Comparison of ENCODE assay signal across 20 mouse cellular contexts in the genomic region with DNA sequence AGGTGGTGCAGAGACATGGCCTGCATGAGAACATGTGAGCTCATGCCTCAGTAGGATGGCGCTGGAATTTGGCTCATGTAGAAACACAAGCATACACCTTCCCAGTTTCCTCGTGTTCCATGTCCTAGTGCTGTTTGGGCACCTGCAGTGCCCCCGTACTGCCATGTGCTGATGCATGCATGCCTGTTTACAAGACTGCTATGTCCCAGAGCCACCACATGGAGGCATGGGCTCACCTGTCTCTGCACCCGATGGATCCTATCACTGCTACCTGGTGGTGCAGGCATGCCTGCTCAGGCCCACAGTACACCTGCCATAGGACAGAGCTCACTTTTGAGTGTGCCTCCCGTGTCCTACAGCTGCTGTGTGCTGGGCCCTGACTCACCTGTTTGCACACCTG. TPM values are rescaled to one million over a fixed set of nuclear protein-coding genes. Genes with fewer than 3 reads are reported as not detected.
DNase-seq lines count a peak whose midpoint lies in the region; ATAC-seq and TF ChIP-seq lines count a peak whose summit lies in the region.
"Had no signal": no experiment of that assay in that cellular context is flagged by ENCODE, and none has a peak within 500 bp of the region (broad histone marks: within the 10 kb centered on the region; RNA-seq: fewer than 3 reads in every experiment).

No protein-coding gene starts in this region.

- intact Hi-C loops in heart, postnatal 25 days (cut with DNase I), result loop anchor here (5.0 kb wide), 1 partner anchor 214 kb away; no protein-coding TSS in a partner anchor
- intact Hi-C loops in left cerebral cortex, adult 2 months (cut with DNase I), result loop anchor here (5.0 kb wide), 1 partner anchor 214 kb away; no protein-coding TSS in a partner anchor
- intact Hi-C loops in left cerebral cortex, postnatal 25 days (cut with DNase I), result loop anchor here (5.0 kb wide), 1 partner anchor 214 kb away; no protein-coding TSS in a partner anchor

- no peak for ATAC-seq in lung, postnatal 0 days
- ATAC-seq: Patski had no signal

- H3K4me3 ChIP-seq in left cerebral cortex, adult 2 months, result no peak overlapping the region
- no peak overlapping the region for H3K4me3 ChIP-seq in lung, postnatal 0 days (ENCODE audit: low read depth, low read length)
- H3K4me3 ChIP-seq: forebrain, embryonic 12.5 days; heart, embryonic 10.5 days; hindbrain, embryonic 15.5 days; lung, embryonic 15.5 days; midbrain, embryonic 12.5 days; stomach, embryonic 15.5 days had no signal

- H3K27me3 ChIP-seq in lung, postnatal 0 days (replicated peaks; ENCODE audit: insufficient read depth, low read length), result no peaks in the 10 kb centered on the region
- H3K27me3 ChIP-seq: forebrain, embryonic 12.5 days; hindbrain, embryonic 15.5 days; lung, embryonic 15.5 days; midbrain, embryonic 12.5 days; stomach, embryonic 15.5 days had no signal

- TF ChIP-seq CTCF in left cerebral cortex, adult 2 months (IDR thresholded peaks at IDR 0.05), result peak; percentile 32
- TF ChIP-seq CTCF in lung, postnatal 0 days (IDR thresholded peaks at IDR 0.05), result peak; percentile 37

- WGBS in lung, postnatal 0 days, result 53% methylated on average over 5 of the region's 5 CpGs

- H3K9ac ChIP-seq in lung, postnatal 0 days (replicated peaks; ENCODE audit: low read depth), result no peak overlapping the region
- H3K9ac ChIP-seq: forebrain, embryonic 12.5 days; hindbrain, embryonic 15.5 days; lung, embryonic 15.5 days; midbrain, embryonic 12.5 days; stomach, embryonic 15.5 days had no signal

- no peak overlapping the region for H3K27ac ChIP-seq in left cerebral cortex, adult 2 months
- no peak overlapping the region for H3K27ac ChIP-seq in lung, postnatal 0 days (ENCODE audit: low read length)
- H3K27ac ChIP-seq: forebrain, embryonic 12.5 days; heart, embryonic 10.5 days; hindbrain, embryonic 15.5 days; lung, embryonic 15.5 days; midbrain, embryonic 12.5 days; stomach, embryonic 15.5 days had no signal

- peak; percentile 65 for DNase-seq in heart, adult 11 months
- no peak for DNase-seq in heart, postnatal 25 days (ENCODE audit: low spot score)
- DNase-seq in left cerebral cortex, adult 2 months (ENCODE audit: extremely low spot score in 1 of 2, low spot score in 2 of 2), result no peak
- DNase-seq in left cerebral cortex, postnatal 25 days (ENCODE audit: low spot score in 2 of 2), result no peak
- DNase-seq in lung, postnatal 0 days (ENCODE audit: low spot score), result no peak
- no peak for DNase-seq in lung, postnatal 14 days
- DNase-seq in adrenal gland, postnatal 10 days, result no peak
- DNase-seq: adrenal gland, adult 2 months; cerebellum, adult 11-12 months; cerebellum, postnatal 10 days; kidney, adult 11 months; kidney, postnatal 14 days had no signal

- H3K36me3 ChIP-seq in lung, postnatal 0 days (ENCODE audit: insufficient read depth, low read length), result no peaks in the 10 kb centered on the region
- H3K36me3 ChIP-seq: forebrain, embryonic 12.5 days; G1E; heart, embryonic 10.5 days; hindbrain, embryonic 15.5 days; lung, embryonic 15.5 days; midbrain, embryonic 12.5 days; stomach, embryonic 15.5 days had no signal

- no peak overlapping the region for H3K4me2 ChIP-seq in lung, postnatal 0 days (replicated peaks; ENCODE audit: low read depth, low read length)
- H3K4me2 ChIP-seq: forebrain, embryonic 12.5 days; hindbrain, embryonic 15.5 days; lung, embryonic 15.5 days; midbrain, embryonic 12.5 days; stomach, embryonic 15.5 days had no signal

- no peaks in the 10 kb centered on the region for H3K9me3 ChIP-seq in lung, postnatal 0 days (ENCODE audit: low read length)
- H3K9me3 ChIP-seq: forebrain, embryonic 12.5 days; heart, embryonic 10.5 days; hindbrain, embryonic 15.5 days; lung, embryonic 15.5 days; midbrain, embryonic 12.5 days; stomach, embryonic 15.5 days had no signal

- H3K4me1 ChIP-seq in lung, postnatal 0 days (ENCODE audit: insufficient read depth, low read depth, low read length), result no peaks in the 10 kb centered on the region
- H3K4me1 ChIP-seq: forebrain, embryonic 12.5 days; heart, embryonic 10.5 days; hindbrain, embryonic 15.5 days; lung, embryonic 15.5 days; midbrain, embryonic 12.5 days; stomach, embryonic 15.5 days had no signal

- no peak for TF ChIP-seq EP300 in lung, postnatal 0 days (IDR thresholded peaks at IDR 0.05)

RNA-seq across cellular contexts. Expression of a gene that starts 28.6 kb away (rescaled TPM):
- total RNA-seq in heart, postnatal 25 days (2021), result under 1 TPM; 0.67 to 0.68 TPM
- 100 to 1,000 TPM; 114 to 124 TPM for total RNA-seq in left cerebral cortex, adult 2 months (2021)
- total RNA-seq in left cerebral cortex, postnatal 25 days (2021), result 100 to 1,000 TPM; 124 to 133 TPM
- polyA plus RNA-seq in lung, postnatal 0 days (2015; fragmentation: Nextera tagmentation; extraction: Ambion mirVana), result 2.2 TPM in 2 replicates
- total RNA-seq in adrenal gland, postnatal 10 days (2021), result 1 to 10 TPM; 2.0 to 4.8 TPM

Comparison
In these comparisons a context has a peak if more than half of its experiments do, and no peak if none do; other contexts are left out.
1. RNA of a gene that starts 28.6 kb away (total RNA-seq): 124 to 133 TPM in left cerebral cortex, postnatal 25 days and 114 to 124 TPM in left cerebral cortex, adult 2 months; 2.0 to 4.8 TPM in adrenal gland, postnatal 10 days and 0.67 to 0.68 TPM in heart, postnatal 25 days; every median in the first group is over 10 times any median in the second.